Mouse (Mus musculus) ES-E14 (cell line): ENCODE results near the gene Cux2.

ENCODE experiments used
- CHD2 ChIP-seq: IDR thresholded peaks from 2 replicates; pipeline ENCODE4 v1.6.1; 2014; ENCODE audit warnings: mild to moderate bottlenecking, low read depth, low read length, inconsistent platforms
- HCFC1 ChIP-seq: IDR thresholded peaks from 2 replicates; pipeline ENCODE4 v1.6.1; 2012; ENCODE audit warnings: low read length, inconsistent platforms, borderline replicate concordance; ENCODE audit not compliant: insufficient read depth

DNA sequence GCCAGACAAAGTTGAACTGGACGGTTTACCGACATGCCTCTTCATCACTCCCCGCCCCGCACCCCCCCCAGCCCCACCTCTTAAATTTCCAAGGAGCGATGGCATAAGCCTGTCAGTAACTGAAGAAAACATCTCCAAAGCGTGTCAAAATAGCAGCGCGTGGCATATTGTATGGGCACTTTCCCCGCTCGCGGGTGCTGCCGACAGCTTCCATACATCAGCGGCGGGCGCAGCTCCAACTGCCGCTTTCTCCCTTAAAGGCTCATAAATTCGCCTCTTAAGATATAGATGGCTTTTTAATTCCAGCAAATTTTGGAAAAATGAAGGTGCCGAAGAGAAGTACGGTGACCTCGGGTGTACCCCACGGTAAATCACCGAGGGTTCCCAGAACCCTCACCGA, 124.6 kb downstream of the Cux2 start:
- TF ChIP-seq HCFC1 (no peak), CHD2 (no peak)
